Mouse (Mus musculus): Measurements from ENCODE around the gene Olfr799. TPM values are rescaled to one million over a fixed set of nuclear protein-coding genes. Genes with fewer than 3 reads are reported as not detected.

Olfr799 gene
- total RNA-seq (2015; ENCODE audit: low replicate concordance) = not detected in 2 replicates
- total RNA-seq (2017; ENCODE audit: low replicate concordance) = not detected in 2 replicates

DNA sequence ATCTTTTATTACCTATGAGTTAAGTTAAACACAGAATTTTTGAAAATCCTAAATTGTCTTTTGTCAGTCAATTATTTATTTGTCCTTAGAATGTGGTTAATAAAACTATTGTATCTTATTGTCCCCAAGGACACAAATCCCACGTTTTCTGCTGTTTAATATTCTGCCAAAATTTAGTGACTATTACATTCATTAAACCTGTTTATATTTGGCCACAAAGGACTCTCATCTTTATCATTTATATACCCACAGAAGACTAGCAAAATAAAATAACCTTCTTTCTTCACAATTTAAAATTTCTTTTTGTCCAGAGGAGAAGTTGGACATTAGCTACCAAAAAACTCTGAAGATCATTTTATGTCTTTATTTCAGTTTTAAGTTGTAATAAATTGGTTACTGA is at the start of gene Olfr799:
Gene Olfr799, plus strand, starts transcription at position 301 of the 400 bp plus-strand sequence.
- ATAC-seq (replicated peaks; ENCODE audit: low FRiP score, poor library complexity, severe bottlenecking) = no peak

DNA sequence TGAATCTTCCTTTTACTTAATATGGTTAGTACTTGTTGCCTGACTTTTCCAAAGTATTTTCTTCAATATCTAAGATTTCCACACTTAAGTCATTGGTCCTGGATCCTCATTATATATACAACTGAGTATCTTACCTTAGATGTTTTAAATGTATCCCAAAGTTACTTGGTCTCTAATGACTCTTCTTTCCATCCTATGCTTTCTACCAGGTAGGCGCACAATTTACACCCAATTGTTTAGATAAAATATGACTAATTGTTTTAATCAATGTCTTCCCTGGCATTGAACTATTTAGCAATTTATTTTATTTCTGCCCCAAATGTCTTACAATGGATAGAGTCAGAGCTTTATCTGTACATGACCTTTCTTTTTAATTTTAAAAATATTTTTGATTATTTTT is 24.8 kb upstream of the Olfr799 start, which contains the start of gene Olfr796:
Gene Olfr796, minus strand, starts transcription at position 101 of the 400 bp plus-strand sequence.
- ATAC-seq (replicated peaks; ENCODE audit: low FRiP score, poor library complexity, severe bottlenecking) = no peak

DNA sequence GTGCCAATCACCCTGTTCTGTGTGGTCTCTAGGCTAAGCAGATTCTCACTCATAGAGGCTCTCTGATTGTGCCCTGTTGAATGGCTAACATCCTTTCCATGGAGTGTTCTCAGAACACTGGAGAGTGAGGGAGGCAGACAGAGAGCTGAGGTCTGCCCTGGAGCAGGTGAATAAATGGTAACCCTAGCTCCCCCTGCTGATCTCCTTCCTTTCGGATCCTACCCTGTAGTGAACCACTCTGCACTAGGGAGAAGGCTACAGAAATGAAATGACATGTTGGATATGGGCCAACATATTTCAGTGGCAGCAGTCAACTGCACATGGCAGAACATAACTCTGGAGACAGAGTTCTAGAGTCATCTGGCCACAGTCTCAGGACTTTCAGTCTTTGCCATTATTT is 15.6 kb upstream of the Olfr799 start:
- no peak for ATAC-seq (replicated peaks; ENCODE audit: low FRiP score, poor library complexity, severe bottlenecking)

- ATAC-seq (replicated peaks; ENCODE audit: low FRiP score, poor library complexity, severe bottlenecking) = no peak
Observed at GRCm38 (mm10) chr10:129623251-129623650, 14.0 kb upstream of the Olfr799 start.

GRCm38 (mm10) chr10:129627834-129628233 is 9.4 kb upstream of the Olfr799 start, which contains the start of gene Olfr798:
TSS of gene Olfr798 (minus strand) at chr10:129627934.
- no peak for ATAC-seq (replicated peaks; ENCODE audit: low FRiP score, poor library complexity, severe bottlenecking)

DNA sequence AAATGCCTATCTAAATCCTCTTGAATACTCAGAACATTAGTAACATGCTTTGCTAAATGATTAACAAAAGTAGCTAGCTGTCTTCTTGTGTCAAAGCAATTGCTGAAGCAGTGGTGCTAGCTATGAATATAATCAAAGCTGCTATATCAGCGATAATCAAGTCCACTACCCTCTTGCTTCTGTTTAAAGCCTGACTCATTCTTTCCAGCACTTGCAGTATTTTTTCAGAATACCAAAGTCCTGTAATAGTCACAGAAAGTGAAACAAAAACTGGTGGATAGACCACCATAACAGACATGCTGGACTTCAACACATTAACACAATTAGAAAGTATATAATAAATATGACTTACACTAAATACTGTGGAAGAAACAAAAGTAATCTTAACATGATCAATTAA is 14.5 kb downstream of the Olfr799 start:
- ATAC-seq (replicated peaks; ENCODE audit: low FRiP score, poor library complexity, severe bottlenecking) = no peak

DNA sequence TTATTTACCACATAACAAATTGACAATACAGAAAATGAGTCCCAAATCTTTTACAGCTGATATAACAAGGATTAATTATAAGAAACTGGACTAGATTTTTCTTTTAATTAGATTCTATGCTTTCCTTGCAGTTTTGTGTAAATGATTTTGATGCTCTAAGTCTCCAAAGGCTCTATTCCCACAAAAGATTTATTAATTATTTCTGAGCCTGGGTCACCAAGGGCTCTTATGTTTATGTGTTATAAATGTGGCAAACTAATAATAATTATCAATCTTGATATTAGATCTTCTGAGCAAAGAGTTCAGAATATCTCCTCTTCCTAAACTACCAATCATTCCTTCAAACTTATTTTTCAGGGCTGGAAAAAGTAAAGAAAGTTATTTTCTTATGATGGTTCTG is 20.1 kb downstream of the Olfr799 start, which contains the start of gene Olfr800:
Gene Olfr800, plus strand, starts transcription at position 301 of the 400 bp plus-strand sequence.
- no peak for ATAC-seq (replicated peaks; ENCODE audit: low FRiP score, poor library complexity, severe bottlenecking)

DNA sequence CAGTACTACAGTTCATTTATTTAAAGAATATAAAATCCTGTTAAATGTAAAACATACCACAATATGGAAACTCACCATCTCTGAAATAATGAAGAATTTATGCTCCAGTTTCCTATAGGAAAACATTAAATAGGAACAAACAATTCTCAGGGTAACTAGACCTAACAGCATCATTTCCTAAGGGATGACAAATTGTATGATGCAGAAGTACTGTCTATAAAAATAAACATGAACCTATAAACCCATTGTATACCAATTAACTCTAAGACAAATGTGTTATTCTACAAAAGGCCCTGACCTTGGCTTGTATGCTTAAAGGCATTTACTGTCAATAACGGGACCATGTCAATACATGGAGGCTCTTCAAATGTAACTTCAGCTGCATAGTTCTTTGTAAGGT is 36.5 kb downstream of the Olfr799 start, which contains the start of gene Olfr801:
Gene Olfr801, minus strand, starts transcription at position 101 of the 400 bp plus-strand sequence.
- no peak for ATAC-seq (replicated peaks; ENCODE audit: low FRiP score, poor library complexity, severe bottlenecking)

DNA sequence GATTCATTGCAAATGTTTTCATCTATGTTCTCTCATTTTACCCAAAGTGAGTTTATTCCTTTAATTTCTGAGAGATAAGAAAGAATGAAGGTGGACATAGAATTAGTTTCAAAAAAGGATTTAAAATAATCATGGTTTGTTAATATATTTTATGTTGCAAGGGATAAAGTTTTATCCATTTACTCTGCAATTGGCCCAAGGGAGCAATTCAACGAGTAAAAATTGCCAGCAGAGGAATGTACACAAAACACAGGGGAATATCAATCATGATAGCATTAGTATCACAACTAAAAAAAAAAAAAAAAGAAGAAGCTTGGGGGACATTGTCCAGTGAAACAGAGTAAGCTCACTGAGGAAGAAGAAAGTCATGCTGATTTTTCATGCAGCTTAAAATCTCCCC is 50.8 kb downstream of the Olfr799 start, which contains the start of gene Olfr802:
Gene Olfr802, minus strand, starts transcription at position 101 of the 400 bp plus-strand sequence.
- no peak for ATAC-seq (replicated peaks; ENCODE audit: low FRiP score, poor library complexity, severe bottlenecking)

GRCm38 (mm10) chr10:129694186-129694585 is 56.9 kb downstream of the Olfr799 start, which contains the start of gene Olfr803:
TSS of gene Olfr803 (minus strand) at chr10:129694286.
- no peak for ATAC-seq (replicated peaks; ENCODE audit: low FRiP score, poor library complexity, severe bottlenecking)

Other genes starting within 250 kb of the Olfr799 start
- not detected in 2 replicates for gene Olfr785, start 232.1 kb upstream of the Olfr799 start, total RNA-seq (2015; ENCODE audit: low replicate concordance)
- gene Olfr785, start 232.1 kb upstream of the Olfr799 start, total RNA-seq (2017; ENCODE audit: low replicate concordance) = not detected in 2 replicates
- gene Olfr786, start 210.2 kb upstream of the Olfr799 start, total RNA-seq (2015; ENCODE audit: low replicate concordance) = not detected in 2 replicates
- not detected in 2 replicates for gene Olfr786, start 210.2 kb upstream of the Olfr799 start, total RNA-seq (2017; ENCODE audit: low replicate concordance)
- gene Olfr787, start 175.6 kb upstream of the Olfr799 start, total RNA-seq (2015; ENCODE audit: low replicate concordance) = not detected in 2 replicates
- not detected in 2 replicates for gene Olfr787, start 175.6 kb upstream of the Olfr799 start, total RNA-seq (2017; ENCODE audit: low replicate concordance)
- not detected in 2 replicates for gene Olfr788, start 166.5 kb upstream of the Olfr799 start, total RNA-seq (2015; ENCODE audit: low replicate concordance)
- not detected in 2 replicates for gene Olfr788, start 166.5 kb upstream of the Olfr799 start, total RNA-seq (2017; ENCODE audit: low replicate concordance)
- gene Olfr789, start 152.7 kb upstream of the Olfr799 start, total RNA-seq (2015; ENCODE audit: low replicate concordance) = not detected in 2 replicates
- gene Olfr789, start 152.7 kb upstream of the Olfr799 start, total RNA-seq (2017; ENCODE audit: low replicate concordance) = not detected in 2 replicates
- gene Olfr790, start 139.0 kb upstream of the Olfr799 start, total RNA-seq (2015; ENCODE audit: low replicate concordance) = not detected in 2 replicates
- not detected in 2 replicates for gene Olfr790, start 139.0 kb upstream of the Olfr799 start, total RNA-seq (2017; ENCODE audit: low replicate concordance)
- gene Olfr791, start 115.7 kb upstream of the Olfr799 start, total RNA-seq (2015; ENCODE audit: low replicate concordance) = not detected in 2 replicates
- gene Olfr791, start 115.7 kb upstream of the Olfr799 start, total RNA-seq (2017; ENCODE audit: low replicate concordance) = not detected in 2 replicates
- gene Olfr792, start 98.3 kb upstream of the Olfr799 start, total RNA-seq (2015; ENCODE audit: low replicate concordance) = not detected in 2 replicates
- gene Olfr792, start 98.3 kb upstream of the Olfr799 start, total RNA-seq (2017; ENCODE audit: low replicate concordance) = not detected in 2 replicates
- not detected in 2 replicates for gene Olfr794, start 69.8 kb upstream of the Olfr799 start, total RNA-seq (2015; ENCODE audit: low replicate concordance)
- not detected in 2 replicates for gene Olfr794, start 69.8 kb upstream of the Olfr799 start, total RNA-seq (2017; ENCODE audit: low replicate concordance)
- not detected in 2 replicates for gene Olfr796, start 24.9 kb upstream of the Olfr799 start, total RNA-seq (2015; ENCODE audit: low replicate concordance)
- gene Olfr796, start 24.9 kb upstream of the Olfr799 start, total RNA-seq (2017; ENCODE audit: low replicate concordance) = not detected in 2 replicates
- gene Olfr798, start 9.6 kb upstream of the Olfr799 start, total RNA-seq (2015; ENCODE audit: low replicate concordance) = not detected in 2 replicates
- gene Olfr798, start 9.6 kb upstream of the Olfr799 start, total RNA-seq (2017; ENCODE audit: low replicate concordance) = not detected in 2 replicates
- not detected in 2 replicates for gene Olfr800, start 20.2 kb downstream of the Olfr799 start, total RNA-seq (2015; ENCODE audit: low replicate concordance)
- gene Olfr800, start 20.2 kb downstream of the Olfr799 start, total RNA-seq (2017; ENCODE audit: low replicate concordance) = not detected in 2 replicates
- not detected in 2 replicates for gene Olfr801, start 36.4 kb downstream of the Olfr799 start, total RNA-seq (2015; ENCODE audit: low replicate concordance)
- gene Olfr801, start 36.4 kb downstream of the Olfr799 start, total RNA-seq (2017; ENCODE audit: low replicate concordance) = not detected in 2 replicates
- not detected in 2 replicates for gene Olfr802, start 50.7 kb downstream of the Olfr799 start, total RNA-seq (2015; ENCODE audit: low replicate concordance)
- not detected in 2 replicates for gene Olfr802, start 50.7 kb downstream of the Olfr799 start, total RNA-seq (2017; ENCODE audit: low replicate concordance)
- not detected in 2 replicates for gene Olfr803, start 56.8 kb downstream of the Olfr799 start, total RNA-seq (2015; ENCODE audit: low replicate concordance)
- not detected in 2 replicates for gene Olfr803, start 56.8 kb downstream of the Olfr799 start, total RNA-seq (2017; ENCODE audit: low replicate concordance)
- gene Olfr804, start 65.7 kb downstream of the Olfr799 start, total RNA-seq (2015; ENCODE audit: low replicate concordance) = not detected in 2 replicates
- gene Olfr804, start 65.7 kb downstream of the Olfr799 start, total RNA-seq (2017; ENCODE audit: low replicate concordance) = not detected in 2 replicates
- gene Olfr805, start 91.9 kb downstream of the Olfr799 start, total RNA-seq (2015; ENCODE audit: low replicate concordance) = not detected in 2 replicates
- gene Olfr805, start 91.9 kb downstream of the Olfr799 start, total RNA-seq (2017; ENCODE audit: low replicate concordance) = not detected in 2 replicates
- not detected in 2 replicates for gene Olfr806, start 104.4 kb downstream of the Olfr799 start, total RNA-seq (2015; ENCODE audit: low replicate concordance)
- not detected in 2 replicates for gene Olfr806, start 104.4 kb downstream of the Olfr799 start, total RNA-seq (2017; ENCODE audit: low replicate concordance)
- gene Olfr807, start 120.3 kb downstream of the Olfr799 start, total RNA-seq (2015; ENCODE audit: low replicate concordance) = not detected in 2 replicates
- gene Olfr807, start 120.3 kb downstream of the Olfr799 start, total RNA-seq (2017; ENCODE audit: low replicate concordance) = not detected in 2 replicates
- gene Olfr808, start 128.0 kb downstream of the Olfr799 start, total RNA-seq (2015; ENCODE audit: low replicate concordance) = not detected in 2 replicates
- gene Olfr808, start 128.0 kb downstream of the Olfr799 start, total RNA-seq (2017; ENCODE audit: low replicate concordance) = not detected in 2 replicates
- not detected in 2 replicates for gene Olfr809, start 137.2 kb downstream of the Olfr799 start, total RNA-seq (2015; ENCODE audit: low replicate concordance)
- not detected in 2 replicates for gene Olfr809, start 137.2 kb downstream of the Olfr799 start, total RNA-seq (2017; ENCODE audit: low replicate concordance)
- gene Olfr810, start 157.4 kb downstream of the Olfr799 start, total RNA-seq (2015; ENCODE audit: low replicate concordance) = not detected in 2 replicates
- not detected in 2 replicates for gene Olfr810, start 157.4 kb downstream of the Olfr799 start, total RNA-seq (2017; ENCODE audit: low replicate concordance)
- not detected in 2 replicates for gene Olfr811, start 166.9 kb downstream of the Olfr799 start, total RNA-seq (2015; ENCODE audit: low replicate concordance)
- gene Olfr811, start 166.9 kb downstream of the Olfr799 start, total RNA-seq (2017; ENCODE audit: low replicate concordance) = not detected in 2 replicates
- gene Olfr812, start 208.6 kb downstream of the Olfr799 start, total RNA-seq (2015; ENCODE audit: low replicate concordance) = not detected in 2 replicates
- not detected in 2 replicates for gene Olfr812, start 208.6 kb downstream of the Olfr799 start, total RNA-seq (2017; ENCODE audit: low replicate concordance)
- not detected in 2 replicates for gene Olfr813, start 217.9 kb downstream of the Olfr799 start, total RNA-seq (2015; ENCODE audit: low replicate concordance)
- gene Olfr813, start 217.9 kb downstream of the Olfr799 start, total RNA-seq (2017; ENCODE audit: low replicate concordance) = not detected in 2 replicates
- not detected in 2 replicates for gene Olfr814, start 242.4 kb downstream of the Olfr799 start, total RNA-seq (2015; ENCODE audit: low replicate concordance)
- not detected in 2 replicates for gene Olfr814, start 242.4 kb downstream of the Olfr799 start, total RNA-seq (2017; ENCODE audit: low replicate concordance)

Measured in erythroid progenitor cell, adult 5-6 weeks (primary cell).